Mouse (Mus musculus) midbrain, embryonic 15.5 days (tissue): ENCODE measurements around the gene Cypt4. TPM values are rescaled to one million over a fixed set of nuclear protein-coding genes. Genes with fewer than 3 reads are reported as not detected.
"Not testable (repeated sequence)": the region's sequence is repeated elsewhere in the genome, so short reads cannot be mapped to it uniquely, and the experiment has no call there.

Experiments
- ATAC-seq: fragments of 200-750 bp; cut with Nextera tagmentation; replicated peaks from 2 replicates; pipeline ENCODE4 v1.8.0; 2017; ENCODE audit warnings: moderate TSS enrichment
- H3K27ac ChIP-seq: fragments of 300-500 bp; sonication (generic); 2 replicates; pipeline ENCODE4 v1.5.1; 2015; ENCODE audit warnings: mild to moderate bottlenecking, inconsistent platforms
- H3K27me3 ChIP-seq: fragments of 300-500 bp; sonication (generic); replicated peaks from 2 replicates; pipeline ENCODE4 v1.6.1; 2015; ENCODE audit warnings: inconsistent platforms
- H3K36me3 ChIP-seq: fragments of 300-500 bp; sonication (generic); replicated peaks from 2 replicates; pipeline ENCODE4 v1.6.1; 2015; ENCODE audit warnings: inconsistent platforms
- H3K4me1 ChIP-seq: fragments of 300-500 bp; sonication (generic); 2 replicates; pipeline ENCODE4 v1.6.1; 2015; ENCODE audit warnings: inconsistent platforms
- H3K4me2 ChIP-seq: fragments of 300-500 bp; sonication (generic); 2 replicates; pipeline ENCODE4 v1.6.1; 2015; ENCODE audit warnings: inconsistent platforms, mild to moderate bottlenecking, moderate library complexity
- H3K4me3 ChIP-seq: fragments of 300-500 bp; sonication (generic); 2 replicates; pipeline ENCODE4 v1.5.1; 2015; ENCODE audit warnings: mild to moderate bottlenecking, inconsistent platforms
- H3K9ac ChIP-seq: fragments of 300-500 bp; sonication (generic); 2 replicates; pipeline ENCODE4 v1.6.1; 2015; ENCODE audit warnings: mild to moderate bottlenecking, inconsistent platforms
- H3K9me3 ChIP-seq: fragments of 300-500 bp; sonication (generic); 2 replicates; pipeline ENCODE4 v1.6.1; 2016; ENCODE audit warnings: inconsistent platforms
- WGBS: fragments of 180-500 bp; shearing (Covaris S2); methylation state at CpG from one replicate; pipeline ENCODE4 v1.1.7; 2015; ENCODE audit warnings: mixed read lengths; 5-methylcytosine and 5-hydroxymethylcytosine counted together
- polyA plus RNA-seq: library from polyadenylated mRNA; unstranded; fragments of >200 nt; fragmentation: Nextera tagmentation; extraction: Ambion mirVana; gene quantifications from 2 replicates; pipeline ENCODE4 v1.2.1, GENCODE M21; 2015

Gene Cypt4
- not detected in 2 replicates for polyA plus RNA-seq

- WGBS, result 97% methylated on average over 5 of the region's 5 CpGs
Observed at GRCm38 (mm10) chr9:24624896-24625295, at the start of gene Cypt4. TSS of gene Cypt4 (plus strand) at chr9:24625196.

GRCm38 (mm10) chr9:24637341-24637740 lies 12.3 kb downstream of the Cypt4 start:
- 94% methylated on average over 2 of the region's 2 CpGs for WGBS
- not testable (repeated sequence) for H3K9ac ChIP-seq, H3K9me3 ChIP-seq, H3K27me3 ChIP-seq, H3K4me3 ChIP-seq, H3K4me2 ChIP-seq, H3K4me1 ChIP-seq, H3K36me3 ChIP-seq, H3K27ac ChIP-seq, ATAC-seq

More at GRCm38 (mm10) chr9:24624896-24625295, at the start of gene Cypt4:
- H3K4me3 ChIP-seq, result no peak within 1 kb of the TSS
- no peaks in the 10 kb centered on the region for H3K36me3 ChIP-seq
- H3K27ac ChIP-seq, result no peak within 1 kb of the TSS
- no peak for ATAC-seq
- H3K9me3 ChIP-seq, result no peaks in the 10 kb centered on the region
- no peak within 1 kb of the TSS for H3K4me2 ChIP-seq
- H3K27me3 ChIP-seq, result no peaks in the 10 kb centered on the region
- no peak within 1 kb of the TSS for H3K9ac ChIP-seq
- H3K4me1 ChIP-seq, result no peaks in the 10 kb centered on the region

Other genes starting within 250 kb of the Cypt4 start
- 12.3 and 13.9 TPM in 2 replicates for gene Dpy19l1, start 122.1 kb upstream of the Cypt4 start, polyA plus RNA-seq
- gene Dpy19l2, start 71.1 kb downstream of the Cypt4 start, polyA plus RNA-seq, result 0.34 and 0.71 TPM in 2 replicates
- 0.04 and 0.14 TPM in 2 replicates for gene Tbx20, start 149.1 kb downstream of the Cypt4 start, polyA plus RNA-seq